Mouse (Mus musculus) 3T3-L1 (cell line): Measurements from ENCODE around the gene Disc1.

ENCODE experiments used
- DNase-seq: peaks from one replicate; pipeline ENCODE4 v3.0.0-alpha.2; 2015; ENCODE audit warnings: low read depth, low spot score

Disc1 gene

GRCm38 (mm10) chr8:125066913-125067595, 13.1 kb downstream of the Disc1 start:
- peak; percentile 63 for DNase-seq

GRCm38 (mm10) chr8:125067596-125067960, 13.6 kb downstream of the Disc1 start:
- DNase-seq: no peak

GRCm38 (mm10) chr8:125068146-125068905, 14.3 kb downstream of the Disc1 start:
- DNase-seq: peak; percentile 6

GRCm38 (mm10) chr8:125069304-125069703, 15.3 kb downstream of the Disc1 start:
- no peak for DNase-seq

- DNase-seq: no peak
These were observed 15.7 kb downstream of the Disc1 start for GRCm38 (mm10) chr8:125069733-125070132.

GRCm38 (mm10) chr8:125074141-125074540, 20.1 kb downstream of the Disc1 start:
- DNase-seq: no peak

GRCm38 (mm10) chr8:125074581-125074980, 20.6 kb downstream of the Disc1 start:
- no peak for DNase-seq

- no peak for DNase-seq
These were observed 21.4 kb downstream of the Disc1 start for GRCm38 (mm10) chr8:125075389-125075788.

- DNase-seq: no peak
These were observed 23.3 kb downstream of the Disc1 start for GRCm38 (mm10) chr8:125077326-125077725.

- no peak for DNase-seq
These were observed 24.9 kb downstream of the Disc1 start for GRCm38 (mm10) chr8:125078771-125079384.

GRCm38 (mm10) chr8:125080388-125081344, 26.7 kb downstream of the Disc1 start:
- no peak for DNase-seq

- DNase-seq: peak; percentile 22
These were observed 29.8 kb downstream of the Disc1 start for GRCm38 (mm10) chr8:125083746-125084145.

- no peak for DNase-seq
These were observed 30.5 kb downstream of the Disc1 start for GRCm38 (mm10) chr8:125084523-125084922.

GRCm38 (mm10) chr8:125090889-125091740, 37.1 kb downstream of the Disc1 start:
- no peak for DNase-seq

- DNase-seq: no peak
These were observed 43.1 kb downstream of the Disc1 start for GRCm38 (mm10) chr8:125097140-125097539.

GRCm38 (mm10) chr8:125098050-125098449, 44.1 kb downstream of the Disc1 start:
- DNase-seq: no peak

- no peak for DNase-seq
These were observed 48.3 kb downstream of the Disc1 start for GRCm38 (mm10) chr8:125102303-125102702.

- no peak for DNase-seq
These were observed 59.2 kb downstream of the Disc1 start for GRCm38 (mm10) chr8:125113171-125113570.

- DNase-seq: no peak
These were observed 59.8 kb downstream of the Disc1 start for GRCm38 (mm10) chr8:125113831-125114230.

GRCm38 (mm10) chr8:125115321-125115720, 61.3 kb downstream of the Disc1 start:
- DNase-seq: no peak

- DNase-seq: peak; percentile 71
These were observed 62.6 kb downstream of the Disc1 start for GRCm38 (mm10) chr8:125116616-125117015.
